Mouse (Mus musculus): ENCODE results near the gene Sh3pxd2a. TPM values are rescaled to one million over a fixed set of nuclear protein-coding genes. Genes with fewer than 3 reads are reported as not detected.

Gene Sh3pxd2a
- total and polyA plus RNA-seq, 2 experiments from 2014 or later = 3.4 to 47.2 TPM

DNA sequence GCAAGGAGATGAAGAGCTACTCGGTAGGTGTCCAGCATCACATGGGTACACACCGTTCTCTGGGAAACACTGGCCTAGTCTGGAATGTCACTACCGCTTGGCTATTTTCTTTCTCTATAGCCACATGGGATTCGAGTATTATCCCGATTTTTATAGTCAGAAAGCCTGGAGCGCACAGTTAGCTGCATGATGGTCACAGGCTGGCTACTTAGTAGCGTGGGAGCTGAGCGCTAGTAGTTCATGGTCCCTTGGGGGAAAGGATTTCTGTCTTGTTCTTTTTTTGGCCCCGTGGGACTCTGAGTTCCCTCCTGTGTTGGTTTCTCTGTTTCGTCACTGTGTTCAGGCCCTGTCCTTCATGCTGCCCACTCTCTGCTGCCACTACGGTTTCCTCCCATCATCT lies 166.1 kb downstream of the Sh3pxd2a start:
- Histone ChIP-seq H3K9me3 (replicated peaks; ENCODE audit: control insufficient read depth, low read length) (no peaks in the 10 kb centered on the region), H3K9ac (replicated peaks; ENCODE audit: low read depth, low read length) (no peak overlapping the region), H3K27me3 (ENCODE audit: control insufficient read depth, insufficient read depth, low read length) (no peaks in the 10 kb centered on the region), H3K4me3 (ENCODE audit: low read depth, low read length) (no peak overlapping the region), H3K36me3 (replicated peaks; ENCODE audit: control insufficient read depth, insufficient read depth, low read length) (0 out of 2 replicates have a peak, but pooled peaks cover 2% of the 10 kb centered on the region), H3K4me2 (ENCODE audit: low read depth, low read length) (no peak overlapping the region), H3K4me1 (ENCODE audit: control insufficient read depth, insufficient read depth) (peaks cover 33% of the 10 kb centered on the region), H3K27ac (ENCODE audit: low read depth) (no peak overlapping the region)
- TF ChIP-seq EP300 (IDR thresholded peaks at IDR 0.05; ENCODE audit: low read depth) (no peak), CTCF (IDR thresholded peaks at IDR 0.05; ENCODE audit: low read depth) (no peak)
- DNase-seq (ENCODE audit: low spot score) = no peak
- WGBS = 80% methylated on average over 11 of the region's 11 CpGs
- ATAC-seq (ENCODE audit: insufficient read depth, low read depth) = no peak

DNA sequence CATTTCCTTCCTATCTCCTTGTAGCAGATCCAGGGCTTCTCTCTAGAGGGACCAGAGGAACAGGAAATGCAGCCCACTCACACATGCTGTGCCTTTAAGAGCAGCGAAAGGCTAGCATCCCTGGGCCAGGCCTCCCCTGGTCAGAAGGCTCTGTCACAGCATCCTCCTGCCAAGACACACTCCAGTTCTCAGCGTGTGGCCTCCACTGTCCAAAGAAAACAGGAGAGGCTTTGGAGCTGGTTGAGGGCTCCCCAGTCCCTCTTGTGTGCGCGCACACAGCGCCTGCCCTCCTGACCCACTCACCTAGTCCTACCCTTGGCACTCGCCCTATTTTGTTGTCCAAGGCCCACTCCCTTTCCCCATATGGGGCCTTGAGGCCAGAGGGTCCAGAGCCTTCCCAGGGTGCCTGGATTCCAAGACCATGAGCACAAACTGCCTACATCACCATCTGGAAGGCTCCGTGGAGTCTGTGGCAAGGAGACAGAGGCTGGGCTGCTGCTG lies 171.7 kb downstream of the Sh3pxd2a start:
- H3K36me3 ChIP-seq (replicated peaks; ENCODE audit: control insufficient read depth, insufficient read depth, low read length) = peaks cover 14% of the 10 kb centered on the region; the same call in 1 of the 2 replicates
- H3K4me1 ChIP-seq (ENCODE audit: control insufficient read depth, insufficient read depth) = peaks cover 31% of the 10 kb centered on the region
- H3K4me3 ChIP-seq (ENCODE audit: low read depth, low read length) = no peak overlapping the region
- no peak for TF ChIP-seq CTCF (IDR thresholded peaks at IDR 0.05; ENCODE audit: low read depth)
- TF ChIP-seq EP300 (IDR thresholded peaks at IDR 0.05; ENCODE audit: low read depth) = no peak
- 53% methylated on average over 7 of the region's 7 CpGs for WGBS
- peak overlapping the region; percentile 64 for H3K27ac ChIP-seq (ENCODE audit: low read depth)
- DNase-seq (ENCODE audit: low spot score) (peak; percentile 67), ATAC-seq (ENCODE audit: insufficient read depth, low read depth) (peak; percentile 62)
- H3K4me2 ChIP-seq (ENCODE audit: low read depth, low read length) = no peak overlapping the region
- H3K9me3 ChIP-seq (replicated peaks; ENCODE audit: control insufficient read depth, low read length) = no peaks in the 10 kb centered on the region
- H3K27me3 ChIP-seq (ENCODE audit: control insufficient read depth, insufficient read depth, low read length) = no peaks in the 10 kb centered on the region
- no peak overlapping the region for H3K9ac ChIP-seq (replicated peaks; ENCODE audit: low read depth, low read length)

DNA sequence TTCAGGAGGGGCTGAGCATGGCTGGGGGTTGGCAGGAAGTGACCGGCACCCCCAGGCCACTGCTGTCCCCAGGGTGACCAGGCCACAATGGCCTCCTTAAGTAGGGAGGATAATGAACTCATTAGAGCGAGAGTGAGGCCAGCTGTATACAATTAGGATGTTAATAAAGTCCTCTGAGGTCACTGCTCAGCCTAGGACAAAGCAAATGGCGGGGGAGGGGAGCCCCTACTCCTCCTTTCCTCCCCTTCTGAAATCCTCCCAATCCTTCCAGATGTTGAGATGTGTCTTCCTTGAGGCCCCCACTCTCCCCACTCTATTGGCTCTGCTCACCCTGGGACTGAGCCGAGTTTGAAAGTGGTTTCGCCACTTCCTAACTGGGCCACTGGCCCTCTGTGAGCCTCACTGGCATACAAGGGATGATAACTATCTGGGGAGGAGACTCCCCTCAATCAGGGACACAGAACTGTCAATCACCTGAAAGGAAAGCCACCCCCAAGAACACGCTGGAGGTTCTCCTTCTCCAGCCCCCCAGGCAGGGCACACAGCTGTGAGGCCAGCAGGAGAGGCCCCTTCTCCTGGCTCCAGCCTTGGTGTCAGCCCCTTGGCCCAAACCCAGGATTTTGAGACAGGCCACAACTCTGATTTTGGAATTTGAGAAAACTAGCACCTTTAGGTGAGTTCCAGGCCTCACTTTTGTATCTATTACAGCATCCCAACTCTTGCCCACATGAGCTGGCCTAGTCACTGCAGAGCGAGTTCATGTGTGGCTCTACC lies 172.7 kb downstream of the Sh3pxd2a start:
- Histone ChIP-seq H3K27me3 (ENCODE audit: control insufficient read depth, insufficient read depth, low read length) (no peaks in the 10 kb centered on the region), H3K27ac (ENCODE audit: low read depth) (peak overlapping the region; percentile 64), H3K9me3 (replicated peaks; ENCODE audit: control insufficient read depth, low read length) (no peaks in the 10 kb centered on the region), H3K36me3 (replicated peaks; ENCODE audit: control insufficient read depth, insufficient read depth, low read length) (peaks cover 21% of the 10 kb centered on the region), H3K9ac (replicated peaks; ENCODE audit: low read depth, low read length) (no peak overlapping the region), H3K4me3 (ENCODE audit: low read depth, low read length) (no peak overlapping the region), H3K4me1 (ENCODE audit: control insufficient read depth, insufficient read depth) (peaks cover 28% of the 10 kb centered on the region), H3K4me2 (ENCODE audit: low read depth, low read length) (no peak overlapping the region)
- TF ChIP-seq EP300 (IDR thresholded peaks at IDR 0.05; ENCODE audit: low read depth) (no peak), CTCF (IDR thresholded peaks at IDR 0.05; ENCODE audit: low read depth) (no peak)
- ATAC-seq (ENCODE audit: insufficient read depth, low read depth) (peak; percentile 61), DNase-seq (ENCODE audit: low spot score) (no peak)
- WGBS = 59% methylated on average over 7 of the region's 7 CpGs

DNA sequence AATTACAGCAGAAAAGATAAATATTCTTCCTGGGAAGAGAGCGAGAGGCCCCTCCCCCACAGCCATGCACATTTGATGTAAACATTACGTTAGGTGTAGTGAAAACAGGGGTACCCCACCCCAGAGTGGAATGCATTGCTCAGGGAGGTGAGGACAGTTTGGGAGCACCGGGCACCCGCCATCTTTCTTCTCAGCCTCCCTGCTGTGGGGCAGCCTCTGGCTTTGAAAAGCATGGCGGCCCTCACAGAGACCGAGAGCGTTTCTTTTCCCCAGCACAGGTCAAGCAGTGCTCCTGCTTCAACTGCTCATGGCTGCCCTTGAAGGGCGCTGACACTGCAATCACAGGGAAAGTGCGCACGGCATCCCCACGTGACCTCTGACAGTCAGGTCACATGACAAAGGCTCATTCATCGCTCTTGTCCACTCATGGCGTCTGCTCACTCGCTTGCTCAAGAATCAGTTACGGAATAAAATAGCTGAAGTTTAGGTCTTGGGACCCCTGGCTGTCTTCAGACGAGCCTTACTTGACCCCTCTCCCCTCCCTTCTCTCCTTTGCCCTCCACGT lies 177.2 kb downstream of the Sh3pxd2a start:
- no peak overlapping the region for H3K4me3 ChIP-seq (ENCODE audit: low read depth, low read length)
- no peak for TF ChIP-seq EP300 (IDR thresholded peaks at IDR 0.05; ENCODE audit: low read depth)
- TF ChIP-seq CTCF (IDR thresholded peaks at IDR 0.05; ENCODE audit: low read depth) = no peak
- no peak for DNase-seq (ENCODE audit: low spot score)
- ATAC-seq (ENCODE audit: insufficient read depth, low read depth) = no peak
- peaks cover 13% of the 10 kb centered on the region for H3K4me1 ChIP-seq (ENCODE audit: control insufficient read depth, insufficient read depth)
- H3K4me2 ChIP-seq (ENCODE audit: low read depth, low read length) = no peak overlapping the region
- no peaks in the 10 kb centered on the region for H3K9me3 ChIP-seq (replicated peaks; ENCODE audit: control insufficient read depth, low read length)
- H3K27ac ChIP-seq (ENCODE audit: low read depth) = no peak overlapping the region
- H3K36me3 ChIP-seq (replicated peaks; ENCODE audit: control insufficient read depth, insufficient read depth, low read length) = peaks cover 51% of the 10 kb centered on the region
- H3K27me3 ChIP-seq (ENCODE audit: control insufficient read depth, insufficient read depth, low read length) = no peaks in the 10 kb centered on the region
- no peak overlapping the region for H3K9ac ChIP-seq (replicated peaks; ENCODE audit: low read depth, low read length)
- 88% methylated on average over 17 of the region's 17 CpGs for WGBS

DNA sequence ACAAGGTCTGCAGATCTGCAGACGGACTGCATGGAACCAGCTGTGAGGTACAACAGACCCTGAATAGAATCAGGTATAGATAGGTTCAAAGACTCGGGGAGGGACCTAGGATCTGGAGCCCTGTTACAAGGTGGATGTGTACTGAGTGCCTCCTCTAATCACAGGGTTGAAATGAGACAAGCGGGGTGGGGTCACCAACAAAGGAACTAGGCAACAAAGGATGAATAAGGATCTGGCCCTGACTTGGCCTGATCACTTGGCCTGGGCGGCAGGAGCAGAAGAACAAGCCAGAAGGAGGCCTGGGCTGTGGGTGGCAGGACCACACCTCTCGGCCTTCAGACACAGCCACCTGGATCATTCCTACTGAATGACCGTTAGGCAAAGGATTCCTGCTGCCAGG lies 178.6 kb downstream of the Sh3pxd2a start:
- no peak for TF ChIP-seq EP300 (IDR thresholded peaks at IDR 0.05; ENCODE audit: low read depth)
- no peak for TF ChIP-seq CTCF (IDR thresholded peaks at IDR 0.05; ENCODE audit: low read depth)
- Histone ChIP-seq H3K27me3 (ENCODE audit: control insufficient read depth, insufficient read depth, low read length) (no peaks in the 10 kb centered on the region), H3K9me3 (replicated peaks; ENCODE audit: control insufficient read depth, low read length) (no peaks in the 10 kb centered on the region), H3K4me2 (ENCODE audit: low read depth, low read length) (no peak overlapping the region), H3K27ac (ENCODE audit: low read depth) (no peak overlapping the region), H3K4me1 (ENCODE audit: control insufficient read depth, insufficient read depth) (peaks cover 17% of the 10 kb centered on the region), H3K9ac (replicated peaks; ENCODE audit: low read depth, low read length) (no peak overlapping the region), H3K36me3 (replicated peaks; ENCODE audit: control insufficient read depth, insufficient read depth, low read length) (peaks cover 47% of the 10 kb centered on the region), H3K4me3 (ENCODE audit: low read depth, low read length) (no peak overlapping the region)
- 88% methylated on average over 6 of the region's 6 CpGs for WGBS
- ATAC-seq (ENCODE audit: insufficient read depth, low read depth) (no peak), DNase-seq (ENCODE audit: low spot score) (no peak)

Measured in heart, postnatal 0 days (tissue).